Mouse (Mus musculus): ENCODE measurements around the gene Nfatc2ip. TPM values are rescaled to one million over a fixed set of nuclear protein-coding genes. Genes with fewer than 3 reads are reported as not detected.

The Nfatc2ip gene
- polyA plus RNA-seq, 1 experiment = 41.3 TPM

GRCm38 (mm10) chr7:126435801-126436200 is 39.3 kb upstream of the Nfatc2ip start:
- TF ChIP-seq CTCF (IDR thresholded peaks at IDR 0.05; ENCODE audit: control insufficient read depth, insufficient read depth, insufficient replicate concordance, low read depth, low read length) = no peak
- no peak for TF ChIP-seq POLR2A (IDR thresholded peaks at IDR 0.05; ENCODE audit: control insufficient read depth, low read depth, low read length)
- H3K27ac ChIP-seq (ENCODE audit: control insufficient read depth, insufficient read depth, low read depth, low read length) = no peak overlapping the region
- H3K4me1 ChIP-seq (ENCODE audit: control insufficient read depth, insufficient read depth, low read length) = no peaks in the 10 kb centered on the region
- no peak overlapping the region for H3K4me3 ChIP-seq (ENCODE audit: control insufficient read depth, low read depth, low read length)
- H3K36me3 ChIP-seq (ENCODE audit: control insufficient read depth, insufficient read depth, low read length) = no peaks in the 10 kb centered on the region
- no peaks in the 10 kb centered on the region for H3K27me3 ChIP-seq (ENCODE audit: control insufficient read depth, insufficient read depth, low read length)

- no peaks in the 10 kb centered on the region for H3K36me3 ChIP-seq (ENCODE audit: control insufficient read depth, insufficient read depth, low read length)
- no peaks in the 10 kb centered on the region for H3K27me3 ChIP-seq (ENCODE audit: control insufficient read depth, insufficient read depth, low read length)
- TF ChIP-seq POLR2A (IDR thresholded peaks at IDR 0.05; ENCODE audit: control insufficient read depth, low read depth, low read length) = no peak
- TF ChIP-seq CTCF (IDR thresholded peaks at IDR 0.05; ENCODE audit: control insufficient read depth, insufficient read depth, insufficient replicate concordance, low read depth, low read length) = no peak
- H3K27ac ChIP-seq (ENCODE audit: control insufficient read depth, insufficient read depth, low read depth, low read length) = no peak overlapping the region
- peaks cover 5% of the 10 kb centered on the region for H3K4me1 ChIP-seq (ENCODE audit: control insufficient read depth, insufficient read depth, low read length)
- no peak overlapping the region for H3K4me3 ChIP-seq (ENCODE audit: control insufficient read depth, low read depth, low read length)
These were observed 38.2 kb upstream of the Nfatc2ip start for GRCm38 (mm10) chr7:126434726-126435125.

GRCm38 (mm10) chr7:126430167-126430566 is 33.6 kb upstream of the Nfatc2ip start:
- H3K4me3 ChIP-seq (ENCODE audit: control insufficient read depth, low read depth, low read length) = no peak overlapping the region
- H3K27me3 ChIP-seq (ENCODE audit: control insufficient read depth, insufficient read depth, low read length) = no peaks in the 10 kb centered on the region
- TF ChIP-seq CTCF (IDR thresholded peaks at IDR 0.05; ENCODE audit: control insufficient read depth, insufficient read depth, insufficient replicate concordance, low read depth, low read length) = no peak
- no peak for TF ChIP-seq POLR2A (IDR thresholded peaks at IDR 0.05; ENCODE audit: control insufficient read depth, low read depth, low read length)
- H3K36me3 ChIP-seq (ENCODE audit: control insufficient read depth, insufficient read depth, low read length) = no peaks in the 10 kb centered on the region
- peak overlapping the region; percentile 47 for H3K27ac ChIP-seq (ENCODE audit: control insufficient read depth, insufficient read depth, low read depth, low read length)
- H3K4me1 ChIP-seq (ENCODE audit: control insufficient read depth, insufficient read depth, low read length) = peaks cover 19% of the 10 kb centered on the region

GRCm38 (mm10) chr7:126429503-126429898 is 33.0 kb upstream of the Nfatc2ip start:
- H3K27ac ChIP-seq (ENCODE audit: control insufficient read depth, insufficient read depth, low read depth, low read length) = no peak overlapping the region

GRCm38 (mm10) chr7:126428631-126429502 is 32.3 kb upstream of the Nfatc2ip start, which contains the start of gene Rabep2:
TSS of gene Rabep2 (plus strand) at chr7:126428759.
- Histone ChIP-seq H3K36me3 (ENCODE audit: control insufficient read depth, insufficient read depth, low read length) (no peaks in the 10 kb centered on the region), H3K4me1 (ENCODE audit: control insufficient read depth, insufficient read depth, low read length) (peaks cover 19% of the 10 kb centered on the region), H3K4me3 (ENCODE audit: control insufficient read depth, low read depth, low read length) (peak within 1 kb of the TSS; percentile 97), H3K27me3 (ENCODE audit: control insufficient read depth, insufficient read depth, low read length) (no peaks in the 10 kb centered on the region), H3K27ac (ENCODE audit: control insufficient read depth, insufficient read depth, low read depth, low read length) (peak within 1 kb of the TSS; percentile 88)
- TF ChIP-seq POLR2A (IDR thresholded peaks at IDR 0.05; ENCODE audit: control insufficient read depth, low read depth, low read length) = peak; percentile 47
- no peak for TF ChIP-seq CTCF (IDR thresholded peaks at IDR 0.05; ENCODE audit: control insufficient read depth, insufficient read depth, insufficient replicate concordance, low read depth, low read length)

More at GRCm38 (mm10) chr7:126429503-126429898, 33.0 kb upstream of the Nfatc2ip start:
- peaks cover 19% of the 10 kb centered on the region for H3K4me1 ChIP-seq (ENCODE audit: control insufficient read depth, insufficient read depth, low read length)
- no peaks in the 10 kb centered on the region for H3K27me3 ChIP-seq (ENCODE audit: control insufficient read depth, insufficient read depth, low read length)
- TF ChIP-seq CTCF (IDR thresholded peaks at IDR 0.05; ENCODE audit: control insufficient read depth, insufficient read depth, insufficient replicate concordance, low read depth, low read length) (no peak), POLR2A (IDR thresholded peaks at IDR 0.05; ENCODE audit: control insufficient read depth, low read depth, low read length) (no peak; the same call in 1 of the 2 replicates)
- H3K4me3 ChIP-seq (ENCODE audit: control insufficient read depth, low read depth, low read length) = peak overlapping the region; percentile 97
- H3K36me3 ChIP-seq (ENCODE audit: control insufficient read depth, insufficient read depth, low read length) = no peaks in the 10 kb centered on the region

GRCm38 (mm10) chr7:126428154-126428553 is 31.6 kb upstream of the Nfatc2ip start:
- Histone ChIP-seq H3K27ac (ENCODE audit: control insufficient read depth, insufficient read depth, low read depth, low read length) (peak overlapping the region; percentile 67), H3K27me3 (ENCODE audit: control insufficient read depth, insufficient read depth, low read length) (no peaks in the 10 kb centered on the region), H3K4me3 (ENCODE audit: control insufficient read depth, low read depth, low read length) (peak overlapping the region; percentile 97), H3K4me1 (ENCODE audit: control insufficient read depth, insufficient read depth, low read length) (peaks cover 19% of the 10 kb centered on the region), H3K36me3 (ENCODE audit: control insufficient read depth, insufficient read depth, low read length) (no peaks in the 10 kb centered on the region)
- TF ChIP-seq POLR2A (IDR thresholded peaks at IDR 0.05; ENCODE audit: control insufficient read depth, low read depth, low read length) (no peak), CTCF (IDR thresholded peaks at IDR 0.05; ENCODE audit: control insufficient read depth, insufficient read depth, insufficient replicate concordance, low read depth, low read length) (no peak)

- no peak overlapping the region for H3K27ac ChIP-seq (ENCODE audit: control insufficient read depth, insufficient read depth, low read depth, low read length)
- H3K4me1 ChIP-seq (ENCODE audit: control insufficient read depth, insufficient read depth, low read length) = peaks cover 19% of the 10 kb centered on the region
- no peak overlapping the region for H3K4me3 ChIP-seq (ENCODE audit: control insufficient read depth, low read depth, low read length)
- no peaks in the 10 kb centered on the region for H3K36me3 ChIP-seq (ENCODE audit: control insufficient read depth, insufficient read depth, low read length)
- no peaks in the 10 kb centered on the region for H3K27me3 ChIP-seq (ENCODE audit: control insufficient read depth, insufficient read depth, low read length)
- no peak for TF ChIP-seq POLR2A (IDR thresholded peaks at IDR 0.05; ENCODE audit: control insufficient read depth, low read depth, low read length)
- TF ChIP-seq CTCF (IDR thresholded peaks at IDR 0.05; ENCODE audit: control insufficient read depth, insufficient read depth, insufficient replicate concordance, low read depth, low read length) = no peak
These were observed 30.9 kb upstream of the Nfatc2ip start for GRCm38 (mm10) chr7:126427323-126427860.

All from testis, adult 2 months (tissue).